Mouse (Mus musculus) olfactory bulb, adult 2 months (tissue): ENCODE results near the gene Rgs12. TPM values are rescaled to one million over a fixed set of nuclear protein-coding genes. Genes with fewer than 3 reads are reported as not detected.

Source experiments
- H3K27ac ChIP-seq: fragments of 200-500 bp; 2 replicates; pipeline ENCODE4 v1.5.1; 2012; ENCODE audit warnings: low read depth, low read length; ENCODE audit not compliant: insufficient read depth
- H3K4me1 ChIP-seq: fragments of 200-500 bp; 2 replicates; pipeline ENCODE4 v1.6.1; 2012; ENCODE audit warnings: low read length; ENCODE audit not compliant: control insufficient read depth, insufficient read depth
- H3K4me3 ChIP-seq: fragments of 200-500 bp; 2 replicates; pipeline ENCODE4 v1.5.1; 2012; ENCODE audit warnings: mild to moderate bottlenecking, low read depth, low read length, moderate library complexity; ENCODE audit not compliant: insufficient read depth
- CTCF ChIP-seq: fragments of 200-500 bp; IDR thresholded peaks from 2 replicates; pipeline ENCODE4 v1.5.1; 2012; ENCODE audit warnings: low read depth, mild to moderate bottlenecking, low read length, moderate library complexity; ENCODE audit not compliant: insufficient read depth
- POLR2A ChIP-seq: fragments of 200-500 bp; IDR thresholded peaks from 2 replicates; pipeline ENCODE4 v1.6.1; 2012; ENCODE audit warnings: mild to moderate bottlenecking, low read depth, low read length, moderate library complexity; ENCODE audit not compliant: insufficient read depth
- WGBS: fragments of 180-500 bp; shearing (Covaris S2); methylation state at CpG from one replicate; pipeline ENCODE4 v1.1.7; 2018; 5-methylcytosine and 5-hydroxymethylcytosine counted together
- polyA plus RNA-seq: library from polyadenylated mRNA; stranded (reverse); fragments of >200 nt; gene quantifications from 2 replicates; pipeline ENCODE4 v1.2.4, GENCODE M21; 2012; ENCODE audit warnings: low replicate concordance; ENCODE audit not compliant: missing spikeins, insufficient read depth, insufficient read length

Gene Rgs12
- polyA plus RNA-seq, 1 experiment: not detected

GRCm38 (mm10) chr5:35029755-35030154 lies 80.5 kb downstream of the Rgs12 start:
- WGBS: 92% methylated on average over 5 of the region's 5 CpGs
- Histone ChIP-seq H3K4me1 (peaks cover 36% of the 10 kb centered on the region), H3K27ac (no peak overlapping the region), H3K4me3 (no peak overlapping the region)
- TF ChIP-seq CTCF (no peak), POLR2A (no peak)

- TF ChIP-seq CTCF (no peak), POLR2A (no peak)
- Histone ChIP-seq H3K27ac (no peak overlapping the region), H3K4me1 (peaks cover 15% of the 10 kb centered on the region), H3K4me3 (no peak overlapping the region)
- WGBS: 64% methylated on average over 5 of the region's 5 CpGs
Observed at GRCm38 (mm10) chr5:35033068-35033467, 83.8 kb downstream of the Rgs12 start.

DNA sequence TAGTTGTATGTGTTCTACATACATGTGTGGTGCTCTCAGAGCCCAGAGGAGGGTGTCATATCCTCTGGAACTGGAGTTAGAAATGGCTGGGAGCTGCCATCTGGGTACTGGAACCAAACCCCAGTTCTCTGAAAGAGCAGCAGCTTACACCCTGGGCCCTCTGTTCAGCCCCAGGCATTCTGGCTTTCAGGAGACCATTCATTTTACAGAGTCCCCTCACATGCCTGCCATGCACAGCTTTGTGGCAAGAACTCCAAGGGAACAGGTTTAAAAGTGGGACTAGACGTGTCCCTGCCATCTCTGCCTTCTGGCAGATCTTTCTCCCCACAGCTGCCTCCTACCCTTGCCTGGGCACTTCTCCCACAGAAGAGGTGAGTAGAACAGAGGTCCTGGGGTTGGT lies 84.4 kb downstream of the Rgs12 start:
- WGBS: 75% methylated on average over 1 of the region's 1 CpGs
- no peak overlapping the region for H3K4me3 ChIP-seq
- peaks cover 11% of the 10 kb centered on the region for H3K4me1 ChIP-seq
- H3K27ac ChIP-seq: no peak overlapping the region
- no peak for TF ChIP-seq POLR2A
- TF ChIP-seq CTCF: no peak

DNA sequence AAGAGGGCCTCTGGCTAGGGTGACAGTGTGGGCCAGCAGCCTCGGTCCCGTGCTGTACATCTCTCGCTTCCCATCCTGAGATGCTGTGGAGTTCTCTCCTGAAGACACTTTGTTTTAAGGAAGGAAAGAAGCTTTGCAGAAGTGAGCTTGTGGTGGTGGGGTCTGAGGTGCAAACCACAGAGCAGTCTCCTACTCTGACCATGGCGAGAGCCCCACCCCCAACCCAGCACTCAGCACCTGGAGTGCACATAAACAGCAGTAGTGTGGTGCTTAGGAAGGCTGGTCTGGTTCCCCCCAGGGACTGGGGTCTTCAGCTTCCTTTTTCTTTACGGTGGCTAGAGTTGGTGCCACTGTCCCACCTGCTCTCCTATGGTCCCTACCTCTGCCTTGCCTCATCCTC lies 85.9 kb downstream of the Rgs12 start:
- TF ChIP-seq POLR2A: no peak
- TF ChIP-seq CTCF: no peak
- H3K4me3 ChIP-seq: no peak overlapping the region
- H3K4me1 ChIP-seq: peaks cover 10% of the 10 kb centered on the region; the same call in 1 of the 2 replicates
- WGBS: 92% methylated on average over 5 of the region's 5 CpGs
- no peak overlapping the region for H3K27ac ChIP-seq

GRCm38 (mm10) chr5:35035795-35036194 lies 86.5 kb downstream of the Rgs12 start:
- Histone ChIP-seq H3K4me1 (peaks cover 10% of the 10 kb centered on the region; the same call in 1 of the 2 replicates), H3K4me3 (no peak overlapping the region), H3K27ac (no peak overlapping the region)
- no peak for TF ChIP-seq POLR2A
- TF ChIP-seq CTCF: no peak
- 84% methylated on average over 4 of the region's 4 CpGs for WGBS

- Histone ChIP-seq H3K4me1 (peaks cover 7% of the 10 kb centered on the region; the same call in 1 of the 2 replicates), H3K4me3 (no peak overlapping the region), H3K27ac (no peak overlapping the region)
- no peak for TF ChIP-seq CTCF
- TF ChIP-seq POLR2A: no peak
Observed at GRCm38 (mm10) chr5:35037438-35037837, 88.2 kb downstream of the Rgs12 start.

DNA sequence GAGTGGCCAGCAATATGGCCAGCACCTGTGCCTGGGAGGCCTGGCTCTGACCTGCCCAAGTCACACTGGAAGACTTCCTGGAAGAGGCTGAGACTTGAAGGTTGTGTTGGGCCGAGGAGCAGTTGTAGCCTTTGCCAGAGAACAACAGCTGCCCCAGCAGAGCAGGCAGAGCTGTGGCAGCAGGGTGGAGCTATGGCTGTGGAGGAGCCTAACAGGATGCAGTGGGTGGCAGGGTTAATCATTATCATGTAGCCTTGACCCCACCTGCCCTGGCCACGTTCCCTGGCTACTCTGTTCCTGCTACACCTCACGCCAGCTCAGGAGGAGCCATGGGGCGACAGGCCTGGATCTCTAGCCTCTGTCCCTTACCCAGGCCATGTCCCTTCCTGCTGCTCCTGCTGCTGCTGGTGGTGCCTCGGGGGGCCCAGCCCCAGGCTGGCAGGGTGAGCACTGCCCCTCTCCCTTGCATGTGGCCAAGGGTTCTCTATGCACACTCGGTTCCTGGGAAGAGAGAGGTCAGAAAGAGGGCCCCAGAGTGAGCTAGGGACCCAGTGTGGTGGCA lies 92.1 kb downstream of the Rgs12 start, which contains the start of gene Hgfac:
Gene Hgfac, plus strand, starts transcription at position 242 of the 562 bp plus-strand sequence.
- Histone ChIP-seq H3K27ac (no peak within 1 kb of the TSS), H3K4me1 (peaks cover 7% of the 10 kb centered on the region; the same call in 1 of the 2 replicates), H3K4me3 (no peak within 1 kb of the TSS)
- 71% methylated on average over 6 of the region's 6 CpGs for WGBS
- TF ChIP-seq CTCF (no peak), POLR2A (no peak)

DNA sequence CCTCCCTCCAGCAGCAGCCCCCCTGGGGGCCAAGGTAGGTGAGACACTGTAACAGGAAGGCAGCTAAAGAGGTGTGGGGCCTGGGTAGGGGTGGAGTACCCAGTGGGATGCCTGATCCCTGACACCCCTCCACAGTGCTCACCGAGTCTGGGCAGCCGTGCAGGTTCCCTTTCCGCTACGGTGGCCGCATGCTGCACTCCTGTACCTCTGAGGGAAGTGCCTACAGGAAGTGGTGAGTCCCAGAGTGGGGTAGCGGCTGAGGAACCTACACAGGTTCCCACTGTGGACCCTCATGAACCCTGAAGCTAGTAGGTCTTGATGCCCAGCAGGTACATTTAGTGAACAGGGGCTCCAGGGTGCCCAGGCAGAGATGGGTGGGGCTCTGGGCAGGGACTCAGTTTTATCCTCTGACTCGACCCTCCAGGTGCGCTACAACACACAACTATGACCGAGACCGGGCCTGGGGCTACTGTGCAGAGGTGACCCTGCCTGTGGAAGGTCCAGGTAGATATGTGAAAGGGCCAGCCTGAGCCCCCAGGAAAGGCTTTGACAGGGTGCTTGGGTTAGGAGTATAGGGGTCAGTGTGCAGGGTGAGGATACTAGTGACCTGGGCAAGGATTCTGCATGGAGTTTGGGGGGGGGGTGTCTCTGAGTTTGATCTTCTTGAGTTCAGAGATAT lies 93.3 kb downstream of the Rgs12 start:
- TF ChIP-seq POLR2A (no peak), CTCF (no peak)
- WGBS: 79% methylated on average over 10 of the region's 10 CpGs
- H3K4me1 ChIP-seq: peaks cover 3% of the 10 kb centered on the region; the same call in 1 of the 2 replicates
- no peak overlapping the region for H3K4me3 ChIP-seq
- no peak overlapping the region for H3K27ac ChIP-seq

DNA sequence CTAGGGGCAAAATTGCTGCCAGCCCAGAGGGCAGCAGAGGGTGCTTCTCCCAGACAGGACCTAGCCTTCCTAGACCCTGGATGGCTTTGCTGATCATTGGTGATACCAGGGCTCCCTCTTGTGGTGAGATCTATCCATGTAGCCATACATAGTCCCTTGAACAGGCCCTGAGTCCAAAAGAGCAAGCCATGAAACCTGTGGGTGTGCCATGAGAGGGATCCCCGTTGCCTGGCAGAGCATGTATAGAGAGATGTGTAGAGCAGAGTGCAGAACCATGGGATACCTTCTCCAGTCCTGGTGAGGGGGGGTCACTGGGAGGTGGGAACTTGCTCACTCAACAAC lies 93.8 kb downstream of the Rgs12 start:
- no peak overlapping the region for H3K4me3 ChIP-seq
- peaks cover 3% of the 10 kb centered on the region; the same call in 1 of the 2 replicates for H3K4me1 ChIP-seq
- 12% methylated on average over 1 of the region's 1 CpGs for WGBS
- TF ChIP-seq POLR2A (no peak), CTCF (no peak; the same call in 1 of the 2 replicates)
- H3K27ac ChIP-seq: no peak overlapping the region

GRCm38 (mm10) chr5:35050541-35050940 lies 101.3 kb downstream of the Rgs12 start:
- Histone ChIP-seq H3K4me3 (no peak overlapping the region), H3K4me1 (no peaks in the 10 kb centered on the region), H3K27ac (no peak overlapping the region)
- WGBS: 87% methylated on average over 5 of the region's 5 CpGs
- TF ChIP-seq POLR2A: no peak
- TF ChIP-seq CTCF: no peak
